Mouse (Mus musculus) gastrocnemius, postnatal 10 days (tissue): ENCODE results near the gene Ang6. TPM values are rescaled to one million over a fixed set of nuclear protein-coding genes. Genes with fewer than 3 reads are reported as not detected.
"Not testable (repeated sequence)": the region's sequence is repeated elsewhere in the genome, so short reads cannot be mapped to it uniquely, and the experiment has no call there.

ENCODE experiments used
- DNase-seq: peaks from one replicate; pipeline ENCODE4 v3.0.0; 2021; ENCODE audit warnings: mixed read lengths
- long read RNA-seq, 2 experiments: library from polyadenylated mRNA; stranded (forward); transcript quantifications; one replicate each; pipeline ENCODE4 v2.0.0; 2021
- total RNA-seq, 2 experiments: library from RNA; stranded (reverse); gene quantifications; 2 replicates each; pipeline ENCODE4 v1.2.3; 2021

The Ang6 gene
- not detected for total RNA-seq
- long read RNA-seq, experiment 1: 0 reads
- long read RNA-seq, experiment 2: 0 reads

GRCm38 (mm10) chr14:44002169-44002568 lies at the start of gene Ang6:
Gene Ang6, minus strand, starts transcription at chr14:44002269.
- no peak for DNase-seq

- not testable (repeated sequence) for DNase-seq
These were observed 44.5 kb upstream of the Ang6 start for GRCm38 (mm10) chr14:44046567-44046966.

GRCm38 (mm10) chr14:44031828-44032227 lies 29.8 kb upstream of the Ang6 start:
- not testable (repeated sequence) for DNase-seq

DNA sequence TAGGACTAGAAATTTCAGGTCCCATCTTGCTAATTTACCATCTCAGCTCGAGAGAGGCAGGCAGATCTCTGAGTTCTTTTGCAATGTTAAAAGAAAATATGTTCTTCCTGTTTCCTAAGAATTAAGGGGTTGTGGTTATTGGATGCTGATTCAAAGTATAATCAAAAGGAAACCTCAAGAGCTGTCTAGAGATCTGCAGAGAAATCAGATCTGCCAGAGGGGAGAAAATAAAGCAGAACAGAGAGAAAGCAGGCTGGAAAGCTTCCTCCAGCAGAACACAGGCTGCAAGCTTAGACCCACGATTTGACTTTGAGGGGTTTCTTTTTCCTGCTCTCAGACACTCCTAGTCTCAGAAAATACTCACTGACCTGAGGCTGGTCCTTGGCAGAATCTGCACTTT lies 7.6 kb upstream of the Ang6 start:
- not testable (repeated sequence) for DNase-seq

GRCm38 (mm10) chr14:44008021-44008420 lies 6.0 kb upstream of the Ang6 start:
- not testable (repeated sequence) for DNase-seq

DNA sequence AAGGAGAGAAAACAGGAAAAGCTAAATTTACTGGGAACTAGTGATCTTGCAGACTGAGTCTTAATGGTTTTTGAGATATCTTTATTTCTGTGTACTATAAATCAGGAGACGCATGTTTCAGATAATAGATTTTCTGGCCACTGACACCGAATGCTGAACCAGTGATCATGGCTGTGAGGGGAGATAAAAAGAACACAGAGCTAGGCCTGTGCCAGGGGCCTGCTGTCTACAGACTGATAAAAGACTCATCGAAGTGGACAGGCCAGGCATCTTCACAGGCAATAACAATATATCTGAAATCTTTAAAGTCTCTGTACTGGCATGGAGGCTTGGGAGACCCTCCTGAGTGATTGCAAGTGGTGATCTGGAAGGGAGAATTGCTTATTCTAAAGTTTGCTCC lies 469 bp downstream of the Ang6 start:
- DNase-seq: no peak

- DNase-seq: not testable (repeated sequence)
These were observed 3.5 kb downstream of the Ang6 start for GRCm38 (mm10) chr14:43998455-43999000.

DNA sequence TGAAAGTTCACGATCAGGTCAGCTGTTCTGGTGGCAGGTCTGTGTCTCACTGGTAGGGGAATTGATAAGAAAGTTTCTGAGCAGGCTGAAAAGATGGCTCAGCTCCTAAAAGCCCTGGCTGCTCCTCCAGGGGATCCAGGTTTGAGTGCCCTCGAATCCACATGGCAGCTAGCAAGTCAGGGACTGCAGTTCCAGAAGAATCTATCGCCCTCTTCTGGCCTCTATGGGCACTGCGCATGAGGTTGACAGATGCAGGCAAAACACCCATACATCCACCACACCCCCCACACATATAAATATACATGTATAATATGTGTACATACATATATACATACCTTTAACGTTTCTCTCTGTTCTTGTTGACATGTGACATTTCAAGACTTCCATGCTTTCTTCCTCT lies 14.7 kb downstream of the Ang6 start:
- DNase-seq: peak; percentile 64

GRCm38 (mm10) chr14:43986147-43986546 lies 15.9 kb downstream of the Ang6 start:
- no peak for DNase-seq

DNA sequence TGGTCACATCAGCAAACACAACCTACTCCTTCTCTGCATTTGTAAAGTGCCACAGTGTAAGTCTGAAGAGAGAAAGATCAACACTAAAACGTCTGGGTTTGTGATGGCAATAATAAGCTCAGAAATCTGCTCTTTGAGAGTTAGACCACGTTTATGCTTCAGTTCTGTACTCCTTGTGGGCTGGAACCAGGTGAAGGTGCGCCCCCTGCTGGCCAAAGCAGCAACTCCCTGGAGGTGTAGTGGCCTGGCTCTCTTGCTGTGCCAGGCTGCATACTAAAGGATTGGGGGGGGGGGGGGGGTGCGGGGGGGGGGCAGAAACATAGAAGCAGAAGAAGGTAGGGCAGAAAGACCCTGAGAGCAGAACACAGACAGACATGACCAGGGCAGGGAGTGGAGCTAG lies 18.2 kb downstream of the Ang6 start:
- DNase-seq: peak; percentile 53

DNA sequence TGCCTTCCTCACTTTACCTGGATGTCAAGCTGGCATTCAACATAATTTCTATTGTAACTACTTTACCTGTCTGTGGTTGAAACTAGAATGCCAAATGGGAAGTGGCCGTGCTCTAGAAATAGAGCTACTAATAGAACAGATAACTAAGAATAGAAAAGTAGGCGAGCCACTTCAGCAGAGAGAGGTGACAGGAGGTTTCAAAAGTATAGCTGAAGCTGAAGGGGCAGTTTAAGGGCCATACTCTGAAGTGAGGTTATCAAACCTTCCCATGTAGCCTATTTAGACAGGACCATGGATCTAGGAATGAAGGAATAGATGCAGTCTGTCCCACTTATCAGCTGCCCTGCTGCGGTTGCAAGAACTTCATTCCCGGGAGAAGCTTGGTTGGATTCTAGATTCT lies 18.6 kb downstream of the Ang6 start:
- no peak for DNase-seq

DNA sequence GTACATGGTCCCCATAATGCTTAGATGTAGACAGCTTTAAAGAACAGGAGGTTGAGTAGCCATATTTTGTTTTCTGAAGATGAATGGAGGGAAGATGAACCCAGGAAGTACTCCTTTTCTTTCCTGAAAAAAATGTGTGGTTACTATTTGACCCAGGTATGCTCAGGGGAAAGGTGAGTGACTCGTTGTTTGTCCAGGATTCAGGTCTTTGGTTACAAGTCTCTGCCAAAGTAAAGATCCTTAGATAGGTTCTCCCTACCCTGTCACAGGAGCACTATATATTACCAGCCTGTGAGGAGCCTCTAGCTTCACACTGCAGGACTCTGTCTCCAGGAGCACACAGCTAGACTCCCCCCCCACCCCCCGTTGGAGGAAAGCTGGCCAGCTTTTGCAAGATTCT lies 45.3 kb downstream of the Ang6 start, which contains the start of gene Ang5:
TSS of gene Ang5 (plus strand) at position 301 of the 400 bp plus-strand sequence.
- not testable (repeated sequence) for DNase-seq

- DNase-seq: not testable (repeated sequence)
These were observed 47.0 kb downstream of the Ang6 start for GRCm38 (mm10) chr14:43955074-43955473.

DNA sequence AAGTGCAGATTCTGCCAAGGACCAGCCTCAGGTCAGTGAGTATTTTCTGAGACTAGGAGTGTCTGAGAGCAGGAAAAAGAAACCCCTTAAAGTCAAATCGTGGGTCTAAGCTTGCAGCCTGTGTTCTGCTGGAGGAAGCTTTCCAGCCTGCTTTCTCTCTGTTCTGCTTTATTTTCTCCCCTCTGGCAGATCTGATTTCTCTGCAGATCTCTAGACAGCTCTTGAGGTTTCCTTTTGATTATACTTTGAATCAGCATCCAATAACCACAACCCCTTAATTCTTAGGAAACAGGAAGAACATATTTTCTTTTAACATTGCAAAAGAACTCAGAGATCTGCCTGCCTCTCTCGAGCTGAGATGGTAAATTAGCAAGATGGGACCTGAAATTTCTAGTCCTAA lies 48.7 kb downstream of the Ang6 start:
- DNase-seq: not testable (repeated sequence)

Other genes with a start within 250 kb of the Ang6 start
- not detected for gene Gm8180, start 217.5 kb downstream of the Ang6 start, total RNA-seq
- under 1 TPM in 1 of 2 experiments, not detected in 1; 0.45 TPM for gene Ear1, start 126.8 kb downstream of the Ang6 start, total RNA-seq
- gene Ear10, start 78.7 kb downstream of the Ang6 start, total RNA-seq: not detected
- gene Gm8113, start 76.9 kb downstream of the Ang6 start, total RNA-seq: under 1 TPM in 1 of 2 experiments, not detected in 1; 0.14 TPM
- not detected for gene Ang5, start 45.2 kb downstream of the Ang6 start, total RNA-seq
- gene Ear2, start 100.4 kb upstream of the Ang6 start, total RNA-seq: 1 to 10 TPM in 1 of 2 experiments, under 1 TPM in 1; 0.70 to 1.2 TPM
- not detected for gene Gm3327, start 121.6 kb upstream of the Ang6 start, total RNA-seq
- gene Gm8212, start 195.4 kb upstream of the Ang6 start, total RNA-seq: not detected
- not detected for gene 4930503E14Rik, start 211.0 kb upstream of the Ang6 start, total RNA-seq